Comparison of ENCODE assay signal across 8 mouse cellular contexts in genomic region chr3:84921704-84922420, GRCm38 (mm10).
DNase-seq lines count a peak whose midpoint lies in the region; ATAC-seq and TF ChIP-seq lines count a peak whose summit lies in the region.

No protein-coding gene starts in this region.

- peak; percentile 34; the same call in 1 of the 2 replicates for TF ChIP-seq CTCF in brain, embryonic 14.5 days (IDR thresholded peaks at IDR 0.05; ENCODE audit: borderline replicate concordance, extremely low read depth, insufficient read depth, insufficient read length)

- ATAC-seq in megakaryocyte-erythroid progenitor cell, adult 5-6 weeks (replicated peaks; ENCODE audit: low FRiP score, low TSS enrichment, poor library complexity, severe bottlenecking): peak; percentile 73

- no peak for TF ChIP-seq POLR2A in brain, embryonic 14.5 days (IDR thresholded peaks at IDR 0.05; ENCODE audit: borderline replicate concordance, extremely low read depth, insufficient read depth, insufficient read length, poor library complexity, severe bottlenecking)

- peak; percentile 51 for DNase-seq in adrenal gland, postnatal 10 days
- no peak for DNase-seq in adrenal gland, postnatal 25 days
- DNase-seq in left cerebral cortex, adult 18-20 months (ENCODE audit: low spot score in 2 of 2): peak; percentile 36 to 39
- no peak for DNase-seq in left cerebral cortex, adult 8-10 months (ENCODE audit: low spot score in 2 of 2)
- DNase-seq in brain, embryonic 14.5 days (ENCODE audit: low read depth): peak; percentile 71
- DNase-seq in induced T-regulatory cell, adult 2 months (ENCODE audit: low read depth): peak; percentile 34
- no peak for DNase-seq in spleen, postnatal 10 days (ENCODE audit: low spot score in 2 of 2)

Comparison
In these comparisons a context has a peak if more than half of its experiments do, and no peak if none do; other contexts are left out.
1. DNase-seq: peak in adrenal gland, postnatal 10 days (single experiment), left cerebral cortex, adult 18-20 months (2 of 2), brain, embryonic 14.5 days (single experiment) and induced T-regulatory cell, adult 2 months (single experiment); none in adrenal gland, postnatal 25 days (single experiment), left cerebral cortex, adult 8-10 months (0 of 2) and spleen, postnatal 10 days (0 of 2).